Mouse (Mus musculus) layer of hippocampus, postnatal 36 days (tissue): Measurements from ENCODE around the gene Dgkh. TPM values are rescaled to one million over a fixed set of nuclear protein-coding genes. Genes with fewer than 3 reads are reported as not detected.

Experiments used
- DNase-seq, 2 experiments: peaks; one replicate each; pipeline ENCODE4 v3.0.0; 2022
- total RNA-seq, 2 experiments: library from RNA; stranded (reverse); gene quantifications; 2 replicates each; pipeline ENCODE4 v1.2.3; 2021

The Dgkh gene
- total RNA-seq, 2 experiments from 2014 or later = 98.9 to 121 TPM

DNA sequence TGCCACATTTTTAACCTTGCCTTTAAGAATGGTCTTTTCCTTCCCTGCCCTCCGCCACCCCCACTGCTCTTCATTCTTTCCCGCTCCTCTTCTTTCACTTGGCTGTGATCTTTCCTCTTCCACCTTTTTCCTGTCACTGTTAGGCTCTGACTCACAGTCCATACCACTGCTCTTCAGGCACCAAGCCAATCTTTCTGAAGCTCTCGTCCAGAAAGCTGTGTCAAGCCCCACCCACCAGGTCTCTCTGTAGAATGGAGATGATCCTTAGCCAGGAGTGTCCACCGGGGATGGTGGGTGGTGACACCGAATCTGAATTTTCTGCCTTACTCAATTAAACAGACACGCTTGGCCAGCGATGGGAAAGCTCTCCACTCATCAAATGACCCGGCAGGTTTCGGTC, 58.0 kb downstream of the Dgkh start:
- no peak for DNase-seq

GRCm38 (mm10) chr14:78669986-78670385, 62.6 kb downstream of the Dgkh start:
- DNase-seq = no peak

DNA sequence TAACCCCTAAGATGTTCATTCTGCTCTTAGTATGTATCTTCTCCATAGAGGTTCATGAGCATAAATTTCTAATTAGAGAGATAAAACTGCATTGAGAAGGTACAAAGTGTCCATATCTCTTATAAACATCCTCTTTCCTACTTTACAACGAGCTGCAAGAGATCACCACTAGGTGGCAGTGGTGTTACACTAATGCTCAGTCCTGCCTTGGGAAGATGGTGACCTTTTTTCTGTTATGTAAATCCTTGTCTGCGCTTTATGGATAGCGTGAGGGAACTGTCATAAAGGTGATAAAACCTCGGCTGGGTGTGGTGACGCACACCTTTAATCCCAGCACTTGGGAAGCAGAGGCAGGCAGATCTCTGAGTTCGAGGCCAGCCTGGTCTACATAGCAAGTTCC, 64.3 kb downstream of the Dgkh start:
- DNase-seq = peak; percentile 45 to 72

- DNase-seq = no peak
Measured at GRCm38 (mm10) chr14:78667763-78668162, 64.8 kb downstream of the Dgkh start.

GRCm38 (mm10) chr14:78662641-78663040, 69.9 kb downstream of the Dgkh start:
- DNase-seq = no peak

DNA sequence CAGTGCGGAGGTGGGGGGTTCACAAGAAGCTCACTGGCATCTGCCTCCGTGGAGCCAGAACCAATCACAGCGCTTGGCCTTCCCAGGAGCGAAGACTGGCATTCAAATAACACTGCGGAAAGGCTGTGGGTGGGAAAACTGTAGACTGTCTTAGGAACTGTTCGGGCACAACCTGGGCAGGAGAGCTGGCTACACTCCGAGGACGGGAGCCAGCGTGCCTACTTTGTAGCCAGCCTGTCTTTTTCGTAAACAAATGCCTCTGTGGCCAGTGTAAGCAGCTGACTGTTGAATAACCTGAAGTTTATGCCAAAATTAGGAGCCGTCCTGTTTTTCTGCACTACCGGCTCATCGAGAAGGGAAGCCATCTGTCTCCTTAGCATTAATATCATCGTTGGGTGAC, 71.1 kb downstream of the Dgkh start:
- DNase-seq = no peak

- no peak for DNase-seq
Measured at GRCm38 (mm10) chr14:78658697-78659096, 73.9 kb downstream of the Dgkh start.

DNA sequence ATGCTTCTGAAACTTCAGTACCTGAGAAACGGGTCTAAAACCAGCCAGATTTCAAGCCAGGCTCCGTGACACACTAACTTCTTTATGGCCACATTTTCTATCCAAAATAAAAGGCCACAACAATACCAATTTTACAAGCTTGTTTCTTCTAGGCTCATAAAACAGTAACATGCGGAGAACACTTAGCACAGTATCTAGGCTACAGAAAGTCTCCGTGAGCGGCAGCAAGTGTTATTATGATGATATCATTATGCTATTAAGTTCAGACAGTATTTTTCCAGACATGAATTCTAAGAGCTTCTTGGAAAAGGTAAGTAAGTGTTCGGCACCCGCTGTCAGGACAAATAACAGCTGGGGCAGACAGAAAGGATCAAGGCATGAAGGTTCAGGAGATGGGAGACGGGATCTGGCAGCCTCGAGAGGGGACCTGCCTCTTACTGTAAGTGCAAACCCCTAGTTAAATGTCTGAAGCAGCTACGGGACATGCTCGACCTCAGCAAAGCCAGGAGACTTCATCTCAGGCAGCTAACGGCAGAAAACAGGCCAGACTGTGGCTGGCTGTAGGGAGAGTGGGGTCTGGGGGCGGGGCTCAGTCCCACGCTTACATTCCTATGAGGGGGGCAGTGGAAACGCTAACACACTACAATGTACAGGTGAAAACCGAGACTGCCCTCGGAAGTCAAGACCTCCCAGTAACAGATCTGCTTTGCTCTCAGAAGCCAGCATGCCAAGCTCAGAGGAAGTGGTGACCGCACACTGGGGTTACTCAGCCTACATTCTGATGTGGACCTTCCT, 75.5 kb downstream of the Dgkh start:
- no peak for DNase-seq

- DNase-seq = no peak
Measured at GRCm38 (mm10) chr14:78654939-78655556, 77.5 kb downstream of the Dgkh start.

DNA sequence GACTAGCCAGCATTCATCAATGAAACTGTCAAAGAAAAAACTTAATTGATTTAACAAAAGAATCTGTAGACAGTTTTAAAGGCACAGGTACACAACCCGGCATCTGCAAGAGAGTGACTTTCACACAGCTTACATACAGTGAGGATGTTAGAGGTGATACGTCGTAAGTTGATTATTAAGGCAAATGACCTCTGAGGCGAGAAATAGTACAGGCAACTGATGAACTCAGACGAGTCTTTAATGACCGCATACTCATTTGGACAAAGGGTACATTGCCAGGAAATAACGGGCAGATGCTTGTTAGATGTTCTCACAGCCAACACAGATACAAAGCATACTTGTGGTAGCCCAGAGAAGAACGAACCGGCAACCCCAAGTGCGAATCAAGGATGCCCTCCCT, 78.4 kb downstream of the Dgkh start:
- no peak for DNase-seq

DNA sequence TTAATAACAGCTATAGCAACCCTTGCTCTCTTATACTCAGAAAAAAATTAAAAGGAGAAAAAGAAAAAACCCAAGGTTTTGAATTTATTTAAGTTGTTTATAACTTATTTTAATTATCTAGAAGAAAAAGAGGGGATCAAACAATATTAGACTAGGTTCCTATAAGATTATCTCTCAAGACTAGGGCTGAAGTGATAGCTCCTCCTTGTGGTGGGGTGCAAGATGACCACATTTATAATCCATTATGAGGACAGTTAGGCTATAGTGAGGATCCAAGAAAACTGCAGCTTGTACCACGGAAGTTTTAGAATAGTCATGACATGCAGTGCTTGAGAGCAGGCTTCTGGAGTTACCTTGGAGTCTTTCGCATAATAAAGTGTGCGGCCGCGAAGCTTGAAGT, 79.2 kb downstream of the Dgkh start:
- DNase-seq = no peak

GRCm38 (mm10) chr14:78651696-78652095, 80.9 kb downstream of the Dgkh start:
- no peak for DNase-seq

GRCm38 (mm10) chr14:78650379-78651095, 82.0 kb downstream of the Dgkh start:
- no peak for DNase-seq

- no peak for DNase-seq
Measured at GRCm38 (mm10) chr14:78649525-78650274, 82.9 kb downstream of the Dgkh start.

DNA sequence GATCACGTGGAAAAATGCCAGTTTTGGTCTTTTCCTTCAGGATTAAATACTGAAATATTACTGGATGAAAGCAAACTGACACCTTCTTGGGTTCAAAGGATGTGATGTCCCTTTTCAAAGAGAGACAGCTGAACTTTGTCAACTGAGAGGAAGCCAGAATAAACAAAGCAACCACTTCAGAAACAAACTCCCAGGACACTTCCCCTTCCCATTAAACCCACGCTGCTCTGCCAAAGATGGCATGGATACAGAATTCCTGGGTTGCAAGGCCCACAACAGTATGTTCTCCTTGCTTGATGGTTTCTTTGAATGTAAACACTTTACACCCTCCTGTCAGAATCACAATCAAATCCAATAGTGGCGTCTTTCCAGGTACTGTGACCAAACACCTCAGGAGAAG, 87.0 kb downstream of the Dgkh start:
- DNase-seq = no peak

GRCm38 (mm10) chr14:78641314-78641713, 91.3 kb downstream of the Dgkh start:
- no peak for DNase-seq

- DNase-seq = no peak
Measured at GRCm38 (mm10) chr14:78639691-78640090, 92.9 kb downstream of the Dgkh start.

DNA sequence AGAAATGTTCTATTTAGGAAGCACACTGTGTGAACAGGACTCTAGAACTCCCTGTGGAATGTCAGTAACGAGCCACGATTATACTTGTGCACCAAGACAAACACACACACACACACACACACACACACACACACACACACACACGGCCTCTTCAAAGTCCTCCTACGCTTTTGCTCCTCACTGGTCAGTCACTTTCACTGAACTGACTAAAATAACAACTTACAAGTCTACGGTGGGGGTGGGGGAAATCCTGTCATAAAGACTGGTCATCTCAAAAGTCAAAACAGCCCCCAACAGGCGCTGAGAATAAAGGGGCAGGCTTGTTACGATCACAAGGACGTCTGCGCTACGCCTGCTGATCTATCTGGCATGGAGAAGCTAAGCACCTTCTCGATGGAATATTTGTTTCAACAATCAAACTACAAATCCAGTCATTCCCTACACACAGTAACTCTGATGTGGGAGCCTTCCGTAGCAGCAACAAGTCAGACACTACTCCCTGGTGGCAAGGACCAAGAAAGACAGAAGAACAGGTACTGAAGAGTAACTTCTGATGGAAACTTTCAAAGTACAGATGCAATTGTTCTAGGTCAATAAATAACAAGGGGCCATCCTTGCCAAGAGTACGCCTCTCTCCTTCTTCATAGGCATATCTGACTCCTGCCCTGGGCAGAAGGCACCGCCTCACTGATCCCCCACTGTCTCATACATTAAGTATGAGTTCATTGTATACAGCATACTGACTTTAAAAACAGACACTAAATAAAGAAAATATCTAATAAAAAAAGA, 96.8 kb downstream of the Dgkh start:
- DNase-seq = no peak

- DNase-seq = no peak
Measured at GRCm38 (mm10) chr14:78632747-78633146, 99.8 kb downstream of the Dgkh start.

GRCm38 (mm10) chr14:78630923-78631875, 101.4 kb downstream of the Dgkh start:
- DNase-seq = no peak
